Mouse (Mus musculus): ENCODE data around the gene Rasl2-9.

DNA sequence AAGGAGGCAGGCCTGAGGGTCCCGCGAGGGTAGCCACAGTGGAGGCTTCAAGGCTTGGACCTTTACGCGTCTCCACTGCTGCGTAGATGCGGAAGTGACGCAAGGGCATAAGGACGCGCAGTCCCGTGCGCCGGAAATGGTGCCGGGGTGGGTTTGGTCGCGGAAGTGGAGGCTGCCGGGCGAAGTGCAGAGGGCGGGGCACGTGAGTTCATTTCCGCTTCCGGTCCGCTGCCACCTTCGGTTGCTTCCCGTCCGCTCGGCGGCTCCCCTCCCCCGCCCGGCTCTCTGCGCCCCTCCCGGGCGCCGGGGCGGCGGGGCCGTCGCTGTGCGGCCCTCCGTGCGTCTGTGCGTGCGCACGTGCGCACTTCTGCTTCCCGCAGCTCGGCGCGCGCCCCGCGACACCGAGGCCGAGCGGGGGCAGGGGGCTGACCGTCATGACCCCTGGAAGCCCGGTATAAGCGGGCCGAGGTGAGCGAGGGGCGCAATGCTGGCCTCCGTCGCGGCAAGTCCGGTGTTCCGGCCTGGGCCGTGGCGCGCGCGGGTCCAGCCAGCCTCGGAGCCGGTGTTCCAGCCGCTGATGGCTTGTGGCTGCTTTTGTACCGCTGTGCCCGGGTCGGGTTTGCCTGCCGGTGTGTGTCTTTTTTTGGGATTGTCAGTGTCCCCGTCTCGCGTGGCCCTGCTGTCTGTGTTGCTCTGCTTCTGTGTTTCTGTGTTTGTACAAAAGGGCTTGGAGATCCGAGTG, 45.6 kb downstream of the Rasl2-9 start, which contains the start of gene Epn1:
- TF ChIP-seq CTCF (IDR thresholded peaks at IDR 0.05; ENCODE audit: low read depth) = no peak
- TF ChIP-seq EP300 (IDR thresholded peaks at IDR 0.05; ENCODE audit: low read depth) = peak; percentile 40; the same call in 1 of the 2 replicates
